Mouse (Mus musculus): ENCODE measurements at regions not wholly inside any gene's neighbourhood (a gene's known extent, or its start where the extent isn't known, plus 50 kb on each side); places are given as distances from the start of the nearest gene placed in this dataset.
"Not testable (repeated sequence)": the region's sequence is repeated elsewhere in the genome, so short reads cannot be mapped to it uniquely, and the experiment has no call there.

GRCm38 (mm10) chr14:52991328-52991665 lies 495.7 kb upstream of the Olfr1507 start:
- WGBS, result no CpG with 5 or more reads among the region's 3 CpGs
- H3K27me3 ChIP-seq; H3K4me3 ChIP-seq; H3K36me3 ChIP-seq; H3K4me1 ChIP-seq; H3K9ac ChIP-seq; H3K4me2 ChIP-seq (replicated peaks); H3K27ac ChIP-seq; H3K9me3 ChIP-seq (replicated peaks); ATAC-seq (ENCODE audit: low FRiP score): not testable (repeated sequence)

DNA sequence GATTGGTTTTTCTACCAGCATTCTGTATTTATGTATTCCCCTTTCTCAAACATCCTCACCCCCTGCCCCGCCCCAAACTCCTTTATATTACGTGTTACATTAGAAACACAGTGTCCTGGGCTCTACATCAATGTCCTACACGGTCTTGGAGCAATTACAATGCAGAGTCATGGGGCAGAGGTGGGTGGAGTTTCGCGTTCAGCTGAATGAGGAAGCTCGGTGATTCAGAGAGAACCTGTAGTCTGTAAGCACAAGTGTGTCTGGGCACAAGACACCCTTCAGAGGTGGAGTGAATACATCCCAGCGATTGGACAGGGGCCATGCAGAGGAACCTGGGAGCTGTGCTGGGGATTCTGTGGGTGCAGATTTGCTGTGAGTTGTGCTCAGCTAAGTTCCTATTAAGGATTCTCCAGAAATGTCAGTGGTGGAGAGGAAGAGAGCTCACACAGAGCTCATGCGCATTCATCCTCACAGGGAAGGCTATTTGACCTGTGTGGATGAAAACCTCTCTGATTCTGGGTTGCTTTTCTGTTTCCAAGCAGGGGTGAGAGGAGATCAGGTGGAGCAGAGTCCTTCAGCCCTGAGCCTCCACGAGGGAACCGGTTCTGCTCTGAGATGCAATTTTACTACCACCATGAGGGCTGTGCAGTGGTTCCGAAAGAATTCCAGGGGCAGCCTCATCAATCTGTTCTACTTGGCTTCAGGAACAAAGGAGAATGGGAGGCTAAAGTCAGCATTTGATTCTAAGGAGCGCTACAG lies 495.2 kb upstream of the Olfr1507 start:
- not testable (repeated sequence) for H3K27ac ChIP-seq; H3K4me2 ChIP-seq (replicated peaks); H3K27me3 ChIP-seq; ATAC-seq (ENCODE audit: low FRiP score); H3K36me3 ChIP-seq; H3K9me3 ChIP-seq (replicated peaks); H3K9ac ChIP-seq; H3K4me3 ChIP-seq; H3K4me1 ChIP-seq
- no CpG with 5 or more reads among the region's 12 CpGs for WGBS

DNA sequence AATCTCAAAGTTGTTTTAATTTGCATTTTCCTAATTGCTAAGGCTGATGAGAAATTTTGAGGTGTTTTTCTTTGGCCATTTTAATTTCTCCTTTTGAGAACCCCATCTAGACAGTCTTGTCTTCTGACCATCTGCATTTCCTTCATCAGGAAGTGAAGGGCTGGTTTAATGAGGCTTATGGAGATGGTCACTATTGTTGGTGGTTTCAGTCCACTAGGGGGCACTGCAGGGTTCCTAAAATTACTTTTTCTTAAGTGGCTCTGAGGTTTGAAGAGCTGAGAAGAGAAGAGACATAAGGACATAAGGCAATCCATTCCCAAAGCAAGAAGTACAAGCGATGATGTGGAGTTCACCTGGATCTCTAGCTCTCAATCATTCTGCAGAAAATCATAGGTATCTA lies 494.4 kb upstream of the Olfr1507 start:
- H3K27ac ChIP-seq; ATAC-seq (ENCODE audit: low FRiP score); H3K4me3 ChIP-seq; H3K36me3 ChIP-seq; H3K9ac ChIP-seq; H3K4me2 ChIP-seq (replicated peaks); H3K4me1 ChIP-seq; H3K9me3 ChIP-seq (replicated peaks); H3K27me3 ChIP-seq: not testable (repeated sequence)
- 60% methylated on average over 1 of the region's 1 CpGs for WGBS

GRCm38 (mm10) chr14:52988563-52988962 lies 493.0 kb upstream of the Olfr1507 start:
- not testable (repeated sequence) for ATAC-seq (ENCODE audit: low FRiP score); H3K27me3 ChIP-seq; H3K4me1 ChIP-seq; H3K4me2 ChIP-seq (replicated peaks); H3K36me3 ChIP-seq; H3K9me3 ChIP-seq (replicated peaks); H3K9ac ChIP-seq; H3K4me3 ChIP-seq; H3K27ac ChIP-seq
- WGBS, result no CpG with 5 or more reads among the region's 6 CpGs

- H3K9me3 ChIP-seq (replicated peaks); H3K27me3 ChIP-seq; H3K4me2 ChIP-seq (replicated peaks); H3K27ac ChIP-seq; H3K4me1 ChIP-seq; H3K36me3 ChIP-seq; H3K4me3 ChIP-seq; H3K9ac ChIP-seq: not testable (repeated sequence)
- WGBS, result no CpG with 5 or more reads among the region's 12 CpGs
- ATAC-seq (ENCODE audit: low FRiP score), result peak; percentile 67; the same call in 1 of the 2 replicates
These were observed 476.9 kb upstream of the Olfr1507 start for GRCm38 (mm10) chr14:52972207-52973003.

DNA sequence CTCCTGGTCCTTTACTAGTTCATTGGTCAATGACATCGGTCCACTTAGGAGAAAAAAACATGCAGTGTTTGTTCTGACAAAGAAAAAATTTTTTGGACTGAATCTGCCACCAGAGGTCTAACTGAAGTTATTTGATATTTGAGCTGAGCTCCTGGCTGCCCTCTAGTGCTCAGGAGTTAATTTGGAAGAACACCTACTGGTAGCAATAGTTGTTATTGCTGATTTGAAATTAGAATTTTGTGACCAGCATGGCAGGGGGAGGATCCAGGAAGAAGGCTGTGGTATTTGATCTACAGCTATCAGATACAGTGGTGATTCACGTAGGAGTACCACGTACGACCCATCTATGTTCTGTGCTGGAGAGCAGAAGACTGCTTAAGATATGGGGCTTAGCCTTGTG lies 466.6 kb upstream of the Olfr1507 start:
- not testable (repeated sequence) for H3K9me3 ChIP-seq (replicated peaks); ATAC-seq (ENCODE audit: low FRiP score)

GRCm38 (mm10) chr14:52956515-52956914 lies 461.0 kb upstream of the Olfr1507 start:
- not testable (repeated sequence) for H3K9me3 ChIP-seq (replicated peaks); H3K36me3 ChIP-seq; ATAC-seq (ENCODE audit: low FRiP score); H3K27ac ChIP-seq; H3K4me3 ChIP-seq; H3K27me3 ChIP-seq; H3K4me1 ChIP-seq; H3K4me2 ChIP-seq (replicated peaks); H3K9ac ChIP-seq
- 92% methylated on average over 2 of the region's 2 CpGs for WGBS

More for the DNA sequence above, 466.6 kb upstream of the Olfr1507 start:
- H3K36me3 ChIP-seq; H3K4me1 ChIP-seq; H3K4me3 ChIP-seq; H3K9ac ChIP-seq; H3K27me3 ChIP-seq; H3K27ac ChIP-seq; H3K4me2 ChIP-seq (replicated peaks): not testable (repeated sequence)
- WGBS, result 91% methylated on average over 3 of the region's 4 CpGs

- not testable (repeated sequence) for H3K9ac ChIP-seq; H3K27me3 ChIP-seq; H3K4me3 ChIP-seq; H3K4me1 ChIP-seq; ATAC-seq (ENCODE audit: low FRiP score); H3K4me2 ChIP-seq (replicated peaks); H3K9me3 ChIP-seq (replicated peaks); H3K36me3 ChIP-seq; H3K27ac ChIP-seq
- WGBS, result no CpG with 5 or more reads among the region's 3 CpGs
These were observed 449.4 kb upstream of the Olfr1507 start for GRCm38 (mm10) chr14:52944925-52945324.

GRCm38 (mm10) chr14:52942438-52942837 lies 446.9 kb upstream of the Olfr1507 start:
- not testable (repeated sequence) for H3K9ac ChIP-seq; H3K4me2 ChIP-seq (replicated peaks); H3K36me3 ChIP-seq; ATAC-seq (ENCODE audit: low FRiP score); H3K4me3 ChIP-seq; H3K27me3 ChIP-seq; H3K4me1 ChIP-seq; H3K27ac ChIP-seq; H3K9me3 ChIP-seq (replicated peaks)

DNA sequence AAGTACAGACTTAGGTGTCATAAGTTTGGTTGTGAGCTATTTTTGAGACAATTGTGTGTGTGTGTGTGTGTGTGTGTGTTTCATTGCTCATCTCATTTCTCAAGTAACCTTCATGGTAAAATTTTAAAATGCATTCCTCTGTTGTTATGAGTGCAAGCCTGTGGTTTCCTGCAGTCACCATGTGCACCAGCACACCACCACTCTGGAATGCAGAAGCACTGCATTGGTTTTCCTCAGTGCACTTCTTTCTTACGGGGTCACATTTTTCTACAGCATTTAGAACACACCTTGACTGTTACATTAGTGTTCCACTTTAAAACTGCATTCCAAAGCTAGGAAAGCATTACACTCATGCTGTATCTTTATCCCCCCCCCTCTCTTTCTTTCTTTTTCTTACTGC lies 446.2 kb upstream of the Olfr1507 start:
- no CpG with 5 or more reads among the region's 1 CpGs for WGBS
- not testable (repeated sequence) for H3K4me1 ChIP-seq; H3K27ac ChIP-seq; H3K27me3 ChIP-seq; H3K9ac ChIP-seq; ATAC-seq (ENCODE audit: low FRiP score); H3K4me3 ChIP-seq; H3K36me3 ChIP-seq; H3K9me3 ChIP-seq (replicated peaks); H3K4me2 ChIP-seq (replicated peaks)

GRCm38 (mm10) chr14:52920138-52920537 lies 424.6 kb upstream of the Olfr1507 start:
- ATAC-seq (ENCODE audit: low FRiP score); H3K4me2 ChIP-seq (replicated peaks); H3K27me3 ChIP-seq; H3K27ac ChIP-seq; H3K36me3 ChIP-seq; H3K9me3 ChIP-seq (replicated peaks); H3K4me3 ChIP-seq; H3K4me1 ChIP-seq; H3K9ac ChIP-seq: not testable (repeated sequence)
- WGBS, result no CpG with 5 or more reads among the region's 5 CpGs

DNA sequence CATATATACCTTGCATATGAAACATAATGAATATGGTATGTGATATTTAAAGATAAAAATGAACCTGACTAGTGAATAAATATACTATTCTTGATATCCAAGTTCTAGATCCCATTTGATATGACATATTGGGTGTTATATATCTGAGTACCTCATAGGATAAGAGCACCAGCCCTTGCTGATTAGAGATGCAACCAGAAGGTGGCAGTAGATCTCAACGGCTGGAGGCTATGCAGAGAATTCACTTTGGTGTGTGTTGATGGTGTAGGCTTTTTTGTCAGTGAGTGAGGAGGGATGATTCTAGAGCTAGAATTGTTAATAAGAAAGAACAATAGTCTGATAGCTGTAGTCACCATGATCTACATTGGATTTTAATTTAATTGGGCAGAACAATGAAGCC lies 418.3 kb upstream of the Olfr1507 start:
- not testable (repeated sequence) for H3K4me1 ChIP-seq; H3K4me2 ChIP-seq (replicated peaks); H3K4me3 ChIP-seq; H3K9ac ChIP-seq; H3K27ac ChIP-seq; H3K9me3 ChIP-seq (replicated peaks); H3K27me3 ChIP-seq; H3K36me3 ChIP-seq; ATAC-seq (ENCODE audit: low FRiP score)
- WGBS, result no CpG with 5 or more reads among the region's 1 CpGs

DNA sequence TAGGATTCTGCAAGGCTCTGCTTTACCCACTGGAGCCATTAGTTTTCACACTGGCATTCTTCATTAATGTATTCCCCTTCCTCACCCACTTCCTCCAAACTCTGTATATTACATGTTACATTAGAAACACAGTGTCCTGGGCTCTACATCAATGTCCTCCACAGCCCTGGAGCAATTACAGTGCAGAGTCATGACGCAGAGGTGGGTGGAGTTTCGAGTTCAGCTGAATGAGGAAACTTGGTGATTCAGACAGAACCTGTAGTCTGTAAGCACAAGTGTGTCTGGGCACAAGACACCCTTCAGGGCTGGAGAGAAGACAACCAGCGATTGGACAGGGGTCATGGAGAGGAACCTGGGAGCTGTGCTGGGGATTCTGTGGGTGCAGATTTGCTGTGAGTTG lies 404.1 kb upstream of the Olfr1507 start:
- not testable (repeated sequence) for H3K36me3 ChIP-seq; H3K4me3 ChIP-seq; H3K9ac ChIP-seq; H3K27me3 ChIP-seq; H3K4me1 ChIP-seq; H3K4me2 ChIP-seq (replicated peaks); H3K27ac ChIP-seq; H3K9me3 ChIP-seq (replicated peaks); ATAC-seq (ENCODE audit: low FRiP score)
- WGBS, result no CpG with 5 or more reads among the region's 3 CpGs

Measured in hindbrain, embryonic 12.5 days (tissue).